Mouse (Mus musculus): Measurements from ENCODE around the gene Tbx15. TPM values are rescaled to one million over a fixed set of nuclear protein-coding genes. Genes with fewer than 3 reads are reported as not detected.

Tbx15 gene
- polyA plus RNA-seq (2012; fragmentation: generic; extraction: Trizol), result 5.0 TPM
- long read RNA-seq, experiment 1, partial matches to known transcripts, result 1 of 4 reads
- long read RNA-seq, experiment 1, other reads (novel, unspliced or antisense), result 1 of 4 reads
- long read RNA-seq, experiment 2, transcript Tbx15-201 (8 exons, 3,566 nt), result major isoform, 67 of 78 reads
- long read RNA-seq, experiment 2, partial matches to known transcripts, result 3 of 78 reads
- long read RNA-seq, experiment 2, other reads (novel, unspliced or antisense), result 8 of 78 reads

- no peaks in the 10 kb centered on the region for H3K27me3 ChIP-seq (ENCODE audit: control insufficient read depth, insufficient read depth, insufficient read length)
- no peaks in the 10 kb centered on the region for H3K36me3 ChIP-seq (ENCODE audit: control insufficient read depth, insufficient read depth)
- H3K79me3 ChIP-seq (ENCODE audit: low read depth), result no peaks in the 10 kb centered on the region
- no peaks in the 10 kb centered on the region for H3K79me2 ChIP-seq (ENCODE audit: control insufficient read depth, insufficient read depth)
- H3ac ChIP-seq (ENCODE audit: control insufficient read depth, insufficient read length, low read depth), result peak within 1 kb of the TSS; percentile 56
- peak within 1 kb of the TSS; percentile 21 for H3K4me3 ChIP-seq (ENCODE audit: insufficient read depth, poor library complexity, severe bottlenecking)
- TF ChIP-seq CEBPB (IDR thresholded peaks at IDR 0.05; ENCODE audit: low read depth) (no peak), CTCF (IDR thresholded peaks at IDR 0.05; ENCODE audit: control insufficient read depth, insufficient read depth, insufficient read length) (no peak), MAX (IDR thresholded peaks at IDR 0.05) (no peak), USF1 (IDR thresholded peaks at IDR 0.05; ENCODE audit: low read depth) (no peak), MYOG (IDR thresholded peaks at IDR 0.05; ENCODE audit: control insufficient read depth, extremely low read depth, insufficient read length) (no peak), MYOD1 (IDR thresholded peaks at IDR 0.05; ENCODE audit: control insufficient read depth, insufficient read length, low read depth) (no peak), FOSL1 (IDR thresholded peaks at IDR 0.05; ENCODE audit: insufficient read depth, low read length, poor library complexity, severe bottlenecking) (no peak)
Observed at GRCm38 (mm10) chr3:99240213-99240720, at the start of gene Tbx15. TSS of gene Tbx15 (plus strand) at chr3:99240381.

- no peaks in the 10 kb centered on the region for H3K36me3 ChIP-seq (ENCODE audit: control insufficient read depth, insufficient read depth)
- TF ChIP-seq CTCF (IDR thresholded peaks at IDR 0.05; ENCODE audit: control insufficient read depth, insufficient read depth, insufficient read length) (no peak), MYOG (IDR thresholded peaks at IDR 0.05; ENCODE audit: control insufficient read depth, extremely low read depth, insufficient read length) (no peak), MAX (IDR thresholded peaks at IDR 0.05) (no peak), MYOD1 (IDR thresholded peaks at IDR 0.05; ENCODE audit: control insufficient read depth, insufficient read length, low read depth) (no peak), CEBPB (IDR thresholded peaks at IDR 0.05; ENCODE audit: low read depth) (no peak), USF1 (IDR thresholded peaks at IDR 0.05; ENCODE audit: low read depth) (no peak), FOSL1 (IDR thresholded peaks at IDR 0.05; ENCODE audit: insufficient read depth, low read length, poor library complexity, severe bottlenecking) (no peak)
Observed at GRCm38 (mm10) chr3:99193576-99193975, 46.6 kb upstream of the Tbx15 start.

GRCm38 (mm10) chr3:99203331-99203730 is 36.9 kb upstream of the Tbx15 start:
- Histone ChIP-seq H3K27me3 (ENCODE audit: control insufficient read depth, insufficient read depth, insufficient read length) (no peaks in the 10 kb centered on the region), H3K79me2 (ENCODE audit: control insufficient read depth, insufficient read depth) (no peaks in the 10 kb centered on the region), H3K36me3 (ENCODE audit: control insufficient read depth, insufficient read depth) (peaks cover 7% of the 10 kb centered on the region), H3K79me3 (ENCODE audit: low read depth) (no peaks in the 10 kb centered on the region), H3ac (ENCODE audit: control insufficient read depth, insufficient read length, low read depth) (no peak overlapping the region), H3K4me3 (ENCODE audit: insufficient read depth, poor library complexity, severe bottlenecking) (no peak overlapping the region)
- no peak for TF ChIP-seq USF1 (IDR thresholded peaks at IDR 0.05; ENCODE audit: low read depth)
- TF ChIP-seq MYOG (IDR thresholded peaks at IDR 0.05; ENCODE audit: control insufficient read depth, extremely low read depth, insufficient read length), result no peak
- TF ChIP-seq CTCF (IDR thresholded peaks at IDR 0.05; ENCODE audit: control insufficient read depth, insufficient read depth, insufficient read length), result no peak
- no peak for TF ChIP-seq FOSL1 (IDR thresholded peaks at IDR 0.05; ENCODE audit: insufficient read depth, low read length, poor library complexity, severe bottlenecking)
- TF ChIP-seq MAX (IDR thresholded peaks at IDR 0.05), result no peak
- TF ChIP-seq CEBPB (IDR thresholded peaks at IDR 0.05; ENCODE audit: low read depth), result no peak
- no peak for TF ChIP-seq MYOD1 (IDR thresholded peaks at IDR 0.05; ENCODE audit: control insufficient read depth, insufficient read length, low read depth)

More at GRCm38 (mm10) chr3:99193576-99193975, 46.6 kb upstream of the Tbx15 start:
- Histone ChIP-seq H3K79me2 (ENCODE audit: control insufficient read depth, insufficient read depth) (no peaks in the 10 kb centered on the region), H3ac (ENCODE audit: control insufficient read depth, insufficient read length, low read depth) (no peak overlapping the region), H3K27me3 (ENCODE audit: control insufficient read depth, insufficient read depth, insufficient read length) (no peaks in the 10 kb centered on the region), H3K4me3 (ENCODE audit: insufficient read depth, poor library complexity, severe bottlenecking) (no peak overlapping the region), H3K79me3 (ENCODE audit: low read depth) (no peaks in the 10 kb centered on the region)

GRCm38 (mm10) chr3:99208416-99208815 is 31.8 kb upstream of the Tbx15 start:
- Histone ChIP-seq H3K79me3 (ENCODE audit: low read depth) (no peaks in the 10 kb centered on the region), H3K79me2 (ENCODE audit: control insufficient read depth, insufficient read depth) (no peaks in the 10 kb centered on the region), H3ac (ENCODE audit: control insufficient read depth, insufficient read length, low read depth) (no peak overlapping the region), H3K36me3 (ENCODE audit: control insufficient read depth, insufficient read depth) (peaks cover 3% of the 10 kb centered on the region), H3K27me3 (ENCODE audit: control insufficient read depth, insufficient read depth, insufficient read length) (no peaks in the 10 kb centered on the region), H3K4me3 (ENCODE audit: insufficient read depth, poor library complexity, severe bottlenecking) (no peak overlapping the region)
- TF ChIP-seq USF1 (IDR thresholded peaks at IDR 0.05; ENCODE audit: low read depth) (no peak), MYOD1 (IDR thresholded peaks at IDR 0.05; ENCODE audit: control insufficient read depth, insufficient read length, low read depth) (no peak), CEBPB (IDR thresholded peaks at IDR 0.05; ENCODE audit: low read depth) (no peak), CTCF (IDR thresholded peaks at IDR 0.05; ENCODE audit: control insufficient read depth, insufficient read depth, insufficient read length) (no peak), MAX (IDR thresholded peaks at IDR 0.05) (no peak), FOSL1 (IDR thresholded peaks at IDR 0.05; ENCODE audit: insufficient read depth, low read length, poor library complexity, severe bottlenecking) (no peak), MYOG (IDR thresholded peaks at IDR 0.05; ENCODE audit: control insufficient read depth, extremely low read depth, insufficient read length) (no peak)

GRCm38 (mm10) chr3:99211105-99211698 is 29.0 kb upstream of the Tbx15 start:
- no peak overlapping the region for H3ac ChIP-seq (ENCODE audit: control insufficient read depth, insufficient read length, low read depth)
- H3K27me3 ChIP-seq (ENCODE audit: control insufficient read depth, insufficient read depth, insufficient read length), result no peaks in the 10 kb centered on the region
- no peaks in the 10 kb centered on the region for H3K79me3 ChIP-seq (ENCODE audit: low read depth)
- peaks cover 3% of the 10 kb centered on the region for H3K36me3 ChIP-seq (ENCODE audit: control insufficient read depth, insufficient read depth)
- H3K4me3 ChIP-seq (ENCODE audit: insufficient read depth, poor library complexity, severe bottlenecking), result no peak overlapping the region
- H3K79me2 ChIP-seq (ENCODE audit: control insufficient read depth, insufficient read depth), result no peaks in the 10 kb centered on the region
- TF ChIP-seq USF1 (IDR thresholded peaks at IDR 0.05; ENCODE audit: low read depth) (no peak), MYOD1 (IDR thresholded peaks at IDR 0.05; ENCODE audit: control insufficient read depth, insufficient read length, low read depth) (no peak), MAX (IDR thresholded peaks at IDR 0.05) (no peak), FOSL1 (IDR thresholded peaks at IDR 0.05; ENCODE audit: insufficient read depth, low read length, poor library complexity, severe bottlenecking) (no peak), MYOG (IDR thresholded peaks at IDR 0.05; ENCODE audit: control insufficient read depth, extremely low read depth, insufficient read length) (no peak), CEBPB (IDR thresholded peaks at IDR 0.05; ENCODE audit: low read depth) (no peak), CTCF (IDR thresholded peaks at IDR 0.05; ENCODE audit: control insufficient read depth, insufficient read depth, insufficient read length) (no peak)
